9 mouse cellular contexts compared by ENCODE assay signal in the genomic region with DNA sequence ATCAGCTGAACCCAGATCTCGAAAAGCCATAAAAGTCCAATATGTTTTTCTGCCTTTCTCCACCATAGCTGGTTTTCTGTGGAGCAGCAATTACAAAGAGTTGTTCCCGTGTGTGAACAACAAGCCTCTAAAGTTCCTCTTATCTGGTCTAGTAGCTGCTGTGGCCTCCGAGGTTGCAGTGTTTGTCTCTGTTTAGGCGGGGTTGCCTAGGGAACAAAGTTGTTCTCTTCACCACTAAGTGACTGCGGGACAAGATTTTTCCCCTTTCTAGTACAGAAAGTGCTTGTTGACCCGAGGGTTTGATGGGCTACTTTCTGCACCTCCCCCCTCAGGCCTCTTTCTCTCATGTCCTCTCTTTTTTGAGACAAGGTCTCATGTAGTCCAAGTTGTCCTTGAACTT.
DNase-seq lines count a peak whose midpoint lies in the region; ATAC-seq lines count a peak whose summit lies in the region.
"Had no signal": no experiment of that assay in that cellular context is flagged by ENCODE, and none has a peak within 500 bp of the region (broad histone marks: within the 10 kb centered on the region; RNA-seq: fewer than 3 reads in every experiment).

No protein-coding gene starts in this region.

- no peak overlapping the region for H3K9ac ChIP-seq in hindbrain, embryonic 12.5 days
- no peak overlapping the region for H3K9ac ChIP-seq in hindbrain, embryonic 14.5 days
- H3K9ac ChIP-seq: lung, embryonic 15.5 days had no signal

- H3K36me3 ChIP-seq in hindbrain, embryonic 12.5 days = no peaks in the 10 kb centered on the region
- no peaks in the 10 kb centered on the region for H3K36me3 ChIP-seq in hindbrain, embryonic 14.5 days (replicated peaks; ENCODE audit: control insufficient read depth, insufficient read depth)
- H3K36me3 ChIP-seq: lung, embryonic 15.5 days had no signal

- no peak overlapping the region for H3K4me2 ChIP-seq in hindbrain, embryonic 12.5 days (replicated peaks)
- no peak overlapping the region for H3K4me2 ChIP-seq in hindbrain, embryonic 14.5 days (replicated peaks)
- H3K4me2 ChIP-seq: lung, embryonic 15.5 days had no signal

- no peaks in the 10 kb centered on the region for H3K9me3 ChIP-seq in hindbrain, embryonic 12.5 days (replicated peaks)
- no peaks in the 10 kb centered on the region for H3K9me3 ChIP-seq in hindbrain, embryonic 14.5 days (ENCODE audit: control insufficient read depth, low read length)
- H3K9me3 ChIP-seq: lung, embryonic 15.5 days had no signal

- no peak overlapping the region for H3K4me3 ChIP-seq in brown adipose tissue, adult 24 weeks (ENCODE audit: insufficient read depth, low read depth, low read length)
- no peak overlapping the region for H3K4me3 ChIP-seq in hindbrain, embryonic 12.5 days
- H3K4me3 ChIP-seq in hindbrain, embryonic 14.5 days (replicated peaks; ENCODE audit: low read length) = no peak overlapping the region
- H3K4me3 ChIP-seq: lung, embryonic 15.5 days had no signal

- peaks cover 48% of the 10 kb centered on the region for H3K27me3 ChIP-seq in hindbrain, embryonic 12.5 days
- H3K27me3 ChIP-seq in hindbrain, embryonic 14.5 days (ENCODE audit: control insufficient read depth, insufficient read depth, low read length) = peaks cover 35% of the 10 kb centered on the region; the same call in 1 of the 2 replicates
- H3K27me3 ChIP-seq: lung, embryonic 15.5 days had no signal

- peak; percentile 65 for DNase-seq in gastrocnemius, postnatal 25 days
- DNase-seq in gastrocnemius, postnatal 14 days = no peak
- DNase-seq in cerebellum, adult 9-11 months = no peak
- no peak for DNase-seq in hindbrain, embryonic 14.5 days (ENCODE audit: low spot score)

- intact Hi-C loops in gastrocnemius, postnatal 14 days (cut with DNase I; ENCODE audit: low total_unique reads) = no loop called here

- peaks cover 10% of the 10 kb centered on the region for H3K4me1 ChIP-seq in brown adipose tissue, adult 24 weeks (ENCODE audit: control insufficient read depth, insufficient read depth, insufficient read length, low read length)
- H3K4me1 ChIP-seq in hindbrain, embryonic 12.5 days = peaks cover 6% of the 10 kb centered on the region; the same call in 1 of the 2 replicates
- peaks cover 9% of the 10 kb centered on the region; the same call in 1 of the 2 replicates for H3K4me1 ChIP-seq in hindbrain, embryonic 14.5 days (replicated peaks; ENCODE audit: control insufficient read depth, insufficient read depth, low read length)
- H3K4me1 ChIP-seq: lung, embryonic 15.5 days had no signal

- 49% methylated on average over 6 of the region's 6 CpGs for WGBS in hindbrain, embryonic 12.5 days
- 40% methylated on average over 6 of the region's 6 CpGs for WGBS in hindbrain, embryonic 14.5 days

- ATAC-seq in hematopoietic stem cell, adult 5-6 weeks (replicated peaks in 1 of 2; ENCODE audit: insufficient read depth in 1 of 2, low FRiP score in 2 of 2, low TSS enrichment in 1 of 2, low read depth in 1 of 2, poor library complexity in 2 of 2, severe bottlenecking in 2 of 2) = peak; percentile 82
- peak; percentile 88 for ATAC-seq in monocyte, adult 5-6 weeks (replicated peaks; ENCODE audit: insufficient number of reproducible peaks, low FRiP score, low TSS enrichment, poor library complexity, severe bottlenecking)
- no peak for ATAC-seq in hindbrain, embryonic 12.5 days (ENCODE audit: low FRiP score)
- ATAC-seq in hindbrain, embryonic 14.5 days (ENCODE audit: low FRiP score) = no peak

- peak overlapping the region; percentile 77 for H3K27ac ChIP-seq in brown adipose tissue, adult 24 weeks (replicated peaks; ENCODE audit: low read depth, low read length)
- H3K27ac ChIP-seq in hindbrain, embryonic 12.5 days = no peak overlapping the region
- no peak overlapping the region for H3K27ac ChIP-seq in hindbrain, embryonic 14.5 days
- H3K27ac ChIP-seq: lung, embryonic 15.5 days had no signal

Comparison
In these comparisons a context has a peak if more than half of its experiments do, and no peak if none do; other contexts are left out.
1. ATAC-seq: peak in hematopoietic stem cell, adult 5-6 weeks (2 of 2) and monocyte, adult 5-6 weeks (single experiment); none in hindbrain, embryonic 12.5 days (single experiment) and hindbrain, embryonic 14.5 days (single experiment).